Mouse (Mus musculus) T-helper 2 cell (primary cell): Measurements from ENCODE around the gene Hint2.

Experiments
- in situ Hi-C: fragments of 300-600 bp; cut with MboI, MseI; formaldehyde crosslinking; loops from one replicate; pipeline ENCODE4 v1.15.1; 2025; ENCODE audit warnings: high pct_unique_total_duplicates

Hint2 gene

GRCm38 (mm10) chr4:43656339-43657109 lies at the start of gene Hint2:
Hint2 (minus strand) TSS chr4:43656466.
- in situ Hi-C loops: loop anchor here (5.0 kb wide), 1 partner anchor 79 kb away; the partner anchor contains the start of genes Gba2 and Rgp1

GRCm38 (mm10) chr4:43705991-43706390 lies 49.7 kb upstream of the Hint2 start:
- in situ Hi-C loops: loop anchor here (5.0 kb wide), 1 partner anchor 74 kb away; the partner anchor contains the start of gene Npr2

- in situ Hi-C loops: no loop called here
These were observed 47.6 kb upstream of the Hint2 start for GRCm38 (mm10) chr4:43703851-43704250.

GRCm38 (mm10) chr4:43703439-43703838 lies 47.2 kb upstream of the Hint2 start:
- in situ Hi-C loops: no loop called here

GRCm38 (mm10) chr4:43700707-43701106 lies 44.4 kb upstream of the Hint2 start, which contains the start of gene Olfr70:
Olfr70 (minus strand) TSS chr4:43700807.
- in situ Hi-C loops: no loop called here

GRCm38 (mm10) chr4:43696561-43696960 lies 40.3 kb upstream of the Hint2 start:
- in situ Hi-C loops: no loop called here

GRCm38 (mm10) chr4:43695249-43695671 lies 39.0 kb upstream of the Hint2 start:
- in situ Hi-C loops: no loop called here

GRCm38 (mm10) chr4:43694439-43695248 lies 38.4 kb upstream of the Hint2 start:
- in situ Hi-C loops: no loop called here

- in situ Hi-C loops: no loop called here
These were observed 37.6 kb upstream of the Hint2 start for GRCm38 (mm10) chr4:43693806-43694241.

- in situ Hi-C loops: no loop called here
These were observed 34.8 kb upstream of the Hint2 start for GRCm38 (mm10) chr4:43691026-43691425.

- in situ Hi-C loops: no loop called here
These were observed 33.8 kb upstream of the Hint2 start for GRCm38 (mm10) chr4:43690021-43690420.

- in situ Hi-C loops: no loop called here
These were observed 23.3 kb upstream of the Hint2 start for GRCm38 (mm10) chr4:43679416-43680043.

GRCm38 (mm10) chr4:43678541-43678940 lies 22.3 kb upstream of the Hint2 start:
- in situ Hi-C loops: no loop called here

GRCm38 (mm10) chr4:43675608-43676007 lies 19.3 kb upstream of the Hint2 start:
- in situ Hi-C loops: no loop called here

GRCm38 (mm10) chr4:43674974-43675373 lies 18.7 kb upstream of the Hint2 start:
- in situ Hi-C loops: no loop called here

- in situ Hi-C loops: no loop called here
These were observed 17.4 kb upstream of the Hint2 start for GRCm38 (mm10) chr4:43673703-43674102.

GRCm38 (mm10) chr4:43672070-43672469 lies 15.8 kb upstream of the Hint2 start:
- in situ Hi-C loops: no loop called here

- in situ Hi-C loops: no loop called here
These were observed 13.1 kb upstream of the Hint2 start for GRCm38 (mm10) chr4:43669428-43669794.

- in situ Hi-C loops: no loop called here
These were observed 12.6 kb upstream of the Hint2 start, which contains the start of the genes Tmem8b and Fam221b for GRCm38 (mm10) chr4:43668782-43669427. Tmem8b (plus strand) TSS chr4:43668971. Fam221b (minus strand) TSS chr4:43669145.

- in situ Hi-C loops: no loop called here
These were observed 10.1 kb upstream of the Hint2 start for GRCm38 (mm10) chr4:43666412-43666811.

- in situ Hi-C loops: loop anchor here (5.0 kb wide), 1 partner anchor 80 kb away; the partner anchor contains the start of genes Gba2 and Rgp1
These were observed 880 bp upstream of the Hint2 start for GRCm38 (mm10) chr4:43657146-43657545.
